In genomic region chr13:54847764-54848183, GRCm38 (mm10) we compare ENCODE assay signal across 25 mouse cellular contexts. TPM values are rescaled to one million over a fixed set of nuclear protein-coding genes. Genes with fewer than 3 reads are reported as not detected.
DNase-seq lines count a peak whose midpoint lies in the region; ATAC-seq and TF ChIP-seq lines count a peak whose summit lies in the region.
"Had no signal": no experiment of that assay in that cellular context is flagged by ENCODE, and none has a peak within 500 bp of the region (broad histone marks: within the 10 kb centered on the region; RNA-seq: fewer than 3 reads in every experiment).

No protein-coding gene starts in this region.

- no peak for TF ChIP-seq POLR2A in brain, embryonic 14.5 days (IDR thresholded peaks at IDR 0.05; ENCODE audit: borderline replicate concordance, extremely low read depth, insufficient read depth, insufficient read length, poor library complexity, severe bottlenecking)

- H3K27me3 ChIP-seq in forebrain, embryonic 12.5 days = peaks cover 7% of the 10 kb centered on the region; the same call in 1 of the 2 replicates
- H3K27me3 ChIP-seq in forebrain, postnatal 0 days (ENCODE audit: insufficient read depth, low read length) = no peaks in the 10 kb centered on the region
- H3K27me3 ChIP-seq in hindbrain, embryonic 11.5 days (ENCODE audit: control insufficient read depth, insufficient read depth, low read length) = no peaks in the 10 kb centered on the region
- H3K27me3 ChIP-seq in hindbrain, postnatal 0 days (ENCODE audit: insufficient read depth, low read length) = no peaks in the 10 kb centered on the region
- H3K27me3 ChIP-seq: embryonic facial prominence, embryonic 12.5 days; forebrain, embryonic 15.5 days; neural tube, embryonic 15.5 days had no signal

- no peak for TF ChIP-seq CTCF in forebrain, postnatal 0 days (IDR thresholded peaks at IDR 0.05; ENCODE audit: low read depth)
- TF ChIP-seq CTCF in brain, embryonic 14.5 days (IDR thresholded peaks at IDR 0.05; ENCODE audit: borderline replicate concordance, extremely low read depth, insufficient read depth, insufficient read length) = no peak
- TF ChIP-seq CTCF in hindbrain, postnatal 0 days (IDR thresholded peaks at IDR 0.05; ENCODE audit: low read depth) = no peak

- H3K9me3 ChIP-seq in forebrain, embryonic 12.5 days = no peaks in the 10 kb centered on the region
- no peaks in the 10 kb centered on the region for H3K9me3 ChIP-seq in forebrain, postnatal 0 days (ENCODE audit: low read length)
- H3K9me3 ChIP-seq in hindbrain, embryonic 11.5 days (ENCODE audit: control insufficient read depth, low read length) = no peaks in the 10 kb centered on the region
- H3K9me3 ChIP-seq in hindbrain, postnatal 0 days (ENCODE audit: low read length) = no peaks in the 10 kb centered on the region
- H3K9me3 ChIP-seq: embryonic facial prominence, embryonic 12.5 days; forebrain, embryonic 15.5 days; limb, embryonic 12.5 days; neural tube, embryonic 15.5 days had no signal

- ATAC-seq in forebrain, embryonic 12.5 days (ENCODE audit: low FRiP score) = no peak
- ATAC-seq in forebrain, postnatal 0 days = no peak
- peak; percentile 47 for ATAC-seq in hindbrain, embryonic 11.5 days (ENCODE audit: low FRiP score)
- ATAC-seq in hindbrain, postnatal 0 days = peak; percentile 64
- ATAC-seq: forebrain, embryonic 15.5 days; liver, postnatal 0 days; lung, postnatal 0 days had no signal

- H3K9ac ChIP-seq in forebrain, embryonic 12.5 days = no peak overlapping the region
- H3K9ac ChIP-seq in forebrain, postnatal 0 days = no peak overlapping the region
- no peak overlapping the region for H3K9ac ChIP-seq in hindbrain, embryonic 11.5 days (ENCODE audit: low read depth, low read length)
- H3K9ac ChIP-seq in hindbrain, postnatal 0 days (replicated peaks; ENCODE audit: low read length) = no peak overlapping the region
- H3K9ac ChIP-seq: embryonic facial prominence, embryonic 12.5 days; forebrain, embryonic 15.5 days; limb, embryonic 12.5 days; liver, postnatal 0 days; neural tube, embryonic 15.5 days had no signal

- H3K27ac ChIP-seq in forebrain, embryonic 12.5 days = peak overlapping the region; percentile 14; the same call in 1 of the 2 replicates
- H3K27ac ChIP-seq in forebrain, postnatal 0 days (ENCODE audit: low read depth, low read length) = no peak overlapping the region
- no peak overlapping the region for H3K27ac ChIP-seq in hindbrain, embryonic 11.5 days (ENCODE audit: low read depth, low read length)
- H3K27ac ChIP-seq in hindbrain, postnatal 0 days = peak overlapping the region; percentile 23
- H3K27ac ChIP-seq: embryonic facial prominence, embryonic 12.5 days; forebrain, embryonic 15.5 days; heart, adult 2 months; layer of hippocampus, adult 2 months; limb, embryonic 12.5 days; macrophage; neural tube, embryonic 15.5 days had no signal

- WGBS in forebrain, embryonic 12.5 days = 63% methylated on average over 3 of the region's 3 CpGs
- 46% methylated on average over 3 of the region's 3 CpGs for WGBS in forebrain, postnatal 0 days
- 44% methylated on average over 3 of the region's 3 CpGs for WGBS in hindbrain, embryonic 11.5 days
- WGBS in hindbrain, postnatal 0 days = 26% methylated on average over 3 of the region's 3 CpGs

- H3K36me3 ChIP-seq in forebrain, embryonic 12.5 days (replicated peaks) = no peaks in the 10 kb centered on the region
- no peaks in the 10 kb centered on the region for H3K36me3 ChIP-seq in forebrain, postnatal 0 days (ENCODE audit: insufficient read depth)
- H3K36me3 ChIP-seq in hindbrain, embryonic 11.5 days (ENCODE audit: control insufficient read depth, insufficient read depth, low read length) = no peaks in the 10 kb centered on the region
- H3K36me3 ChIP-seq in hindbrain, postnatal 0 days (ENCODE audit: insufficient read depth, low read length) = no peaks in the 10 kb centered on the region
- H3K36me3 ChIP-seq: embryonic facial prominence, embryonic 12.5 days; forebrain, embryonic 15.5 days; limb, embryonic 12.5 days; neural tube, embryonic 15.5 days had no signal

- no peak overlapping the region for H3K4me2 ChIP-seq in forebrain, embryonic 12.5 days
- H3K4me2 ChIP-seq in forebrain, postnatal 0 days (ENCODE audit: low read depth) = no peak overlapping the region
- no peak overlapping the region for H3K4me2 ChIP-seq in hindbrain, embryonic 11.5 days (replicated peaks; ENCODE audit: low read depth, low read length)
- H3K4me2 ChIP-seq in hindbrain, postnatal 0 days (ENCODE audit: low read depth, low read length) = no peak overlapping the region
- H3K4me2 ChIP-seq: embryonic facial prominence, embryonic 12.5 days; forebrain, embryonic 15.5 days; limb, embryonic 12.5 days; liver, embryonic 11.5 days; neural tube, embryonic 15.5 days had no signal

- no peak for DNase-seq in forebrain, postnatal 0 days
- peak; percentile 64 for DNase-seq in brain, embryonic 14.5 days (ENCODE audit: low read depth)
- peak; percentile 26 for DNase-seq in hindbrain, embryonic 11.5 days (ENCODE audit: low spot score)
- peak; percentile 52 for DNase-seq in hindbrain, postnatal 0 days (ENCODE audit: low spot score)
- no peak for DNase-seq in adrenal gland, postnatal 4 days (ENCODE audit: low spot score in 2 of 2)
- DNase-seq in kidney, postnatal 36 days = no peak
- DNase-seq: adrenal gland, postnatal 25 days; cerebellum, adult 11-12 months; gastrocnemius, postnatal 25 days; heart, adult 2 months; heart, postnatal 36 days; kidney, adult 9 months; kidney, postnatal 14 days; liver, postnatal 0 days had no signal

- no peak overlapping the region for H3K4me3 ChIP-seq in forebrain, embryonic 12.5 days (replicated peaks)
- H3K4me3 ChIP-seq in forebrain, postnatal 0 days (ENCODE audit: low read depth, low read length) = no peak overlapping the region
- no peak overlapping the region for H3K4me3 ChIP-seq in hindbrain, embryonic 11.5 days (ENCODE audit: low read depth, low read length)
- H3K4me3 ChIP-seq in hindbrain, postnatal 0 days (ENCODE audit: low read length) = no peak overlapping the region
- H3K4me3 ChIP-seq: embryonic facial prominence, embryonic 12.5 days; erythroblast, embryonic 14.5 days; forebrain, embryonic 15.5 days; heart, adult 2 months; layer of hippocampus, adult 2 months; limb, embryonic 12.5 days; myocyte; neural tube, embryonic 15.5 days had no signal

- H3K4me1 ChIP-seq in forebrain, embryonic 12.5 days = peaks cover 12% of the 10 kb centered on the region; the same call in 1 of the 2 replicates
- no peaks in the 10 kb centered on the region for H3K4me1 ChIP-seq in forebrain, postnatal 0 days (ENCODE audit: insufficient read depth)
- no peaks in the 10 kb centered on the region for H3K4me1 ChIP-seq in hindbrain, embryonic 11.5 days (replicated peaks; ENCODE audit: control insufficient read depth, insufficient read depth, low read length)
- H3K4me1 ChIP-seq in hindbrain, postnatal 0 days (ENCODE audit: insufficient read depth, low read length) = no peaks in the 10 kb centered on the region
- H3K4me1 ChIP-seq: embryonic facial prominence, embryonic 12.5 days; limb, embryonic 12.5 days had no signal

RNA-seq across cellular contexts. Expression of gene Tspan17, which starts 58.6 kb away (rescaled TPM):
- polyA plus RNA-seq in forebrain, embryonic 12.5 days (2016; fragmentation: Nextera tagmentation; extraction: Ambion mirVana) = 12.8 and 14.2 TPM in 2 replicates
- total RNA-seq in forebrain, postnatal 0 days (2014; rRNA removed) = 26.5 and 28.3 TPM in 2 replicates
- 44.2 and 61.1 TPM in 2 replicates for polyA plus RNA-seq in forebrain, postnatal 0 days (2015; fragmentation: Nextera tagmentation; extraction: Ambion mirVana)
- polyA plus RNA-seq in brain, embryonic 14.5 days (2012; rRNA removed) = 14.4 and 23.1 TPM in 2 replicates
- polyA plus RNA-seq in hindbrain, embryonic 11.5 days (2014; fragmentation: Nextera tagmentation; extraction: Ambion mirVana) = 12.0 and 13.2 TPM in 2 replicates
- total RNA-seq in hindbrain, postnatal 0 days (2014; rRNA removed) = 53.2 and 60.5 TPM in 2 replicates
- 143 and 153 TPM in 2 replicates for polyA plus RNA-seq in hindbrain, postnatal 0 days (2015; fragmentation: Nextera tagmentation; extraction: Ambion mirVana)
- total RNA-seq in adrenal gland, postnatal 4 days (2021) = 10 to 100 TPM; 33.0 to 38.4 TPM
- polyA plus RNA-seq: erythroblast, embryonic 14.5 days had no signal

Comparison
In these comparisons a context has a peak if more than half of its experiments do, and no peak if none do; other contexts are left out.
1. H3K27ac ChIP-seq: peak in forebrain, embryonic 12.5 days (single experiment) and hindbrain, postnatal 0 days (single experiment); none in forebrain, postnatal 0 days (single experiment) and hindbrain, embryonic 11.5 days (single experiment).
2. ATAC-seq: peak in hindbrain, embryonic 11.5 days (single experiment) and hindbrain, postnatal 0 days (single experiment); none in forebrain, embryonic 12.5 days (single experiment) and forebrain, postnatal 0 days (single experiment).
3. DNase-seq: peak in brain, embryonic 14.5 days (single experiment), hindbrain, embryonic 11.5 days (single experiment) and hindbrain, postnatal 0 days (single experiment); none in forebrain, postnatal 0 days (single experiment), adrenal gland, postnatal 4 days (0 of 2) and kidney, postnatal 36 days (0 of 2).